Mouse (Mus musculus): Measurements from ENCODE around the gene Whrn.

Gene Whrn

DNA sequence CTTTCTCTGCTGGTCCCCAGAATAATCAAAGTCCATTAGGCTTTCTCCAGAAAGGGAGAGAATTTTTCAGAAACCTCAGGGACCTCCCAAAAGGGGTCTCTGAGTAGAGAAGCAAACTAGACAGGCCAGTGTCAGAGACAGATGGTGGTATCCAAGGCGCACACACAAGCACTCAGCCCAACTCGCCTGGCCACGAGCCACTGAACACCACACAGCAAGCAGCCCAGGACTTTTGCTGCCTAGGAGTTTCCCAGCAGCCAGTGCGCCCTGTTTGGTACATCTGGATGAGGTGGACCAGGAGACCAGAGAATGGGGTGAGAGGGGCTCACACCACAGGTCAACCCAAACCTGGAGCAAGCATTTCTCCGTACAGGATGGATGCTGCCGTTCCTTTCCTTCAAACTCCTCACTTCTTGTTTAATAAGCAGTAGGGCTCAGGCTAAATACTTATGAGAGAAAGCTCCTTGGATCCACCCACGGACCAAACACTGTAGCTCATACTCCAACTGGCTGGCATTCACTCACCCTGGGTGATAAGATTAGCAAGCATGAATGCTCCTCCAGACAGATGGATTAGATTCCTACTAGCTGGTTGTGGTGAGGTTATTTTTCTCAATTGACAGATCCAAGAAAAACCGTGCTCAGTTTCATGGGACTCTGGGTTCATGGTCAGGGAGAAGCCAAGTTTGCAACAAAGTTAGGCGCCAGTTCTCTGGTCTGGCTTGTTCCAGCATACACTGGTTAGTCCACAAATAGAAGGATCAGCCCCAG lies 2.3 kb downstream of the Whrn start:
- DNase-seq (ENCODE audit: low spot score), result no peak

DNA sequence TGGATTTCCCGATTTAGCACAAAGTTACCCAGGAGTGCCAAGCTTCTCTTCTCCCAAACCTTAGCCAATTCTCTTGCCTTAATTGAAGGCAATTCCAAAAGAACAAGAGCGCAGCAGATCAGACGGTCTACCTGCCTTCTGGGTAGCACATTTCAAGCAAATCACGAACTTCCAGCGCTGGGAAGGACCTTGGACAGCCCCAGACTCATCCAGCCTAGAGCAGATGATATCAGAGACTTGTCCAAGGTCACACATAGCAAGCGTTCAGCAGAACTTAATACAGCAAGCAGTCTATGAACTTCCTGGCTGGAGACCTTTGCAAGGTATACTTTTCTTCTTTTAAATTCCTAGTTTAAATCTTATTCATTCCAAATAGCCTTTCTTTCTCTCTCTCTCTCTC lies 4.3 kb downstream of the Whrn start:
- no peak for DNase-seq (ENCODE audit: low spot score)

DNA sequence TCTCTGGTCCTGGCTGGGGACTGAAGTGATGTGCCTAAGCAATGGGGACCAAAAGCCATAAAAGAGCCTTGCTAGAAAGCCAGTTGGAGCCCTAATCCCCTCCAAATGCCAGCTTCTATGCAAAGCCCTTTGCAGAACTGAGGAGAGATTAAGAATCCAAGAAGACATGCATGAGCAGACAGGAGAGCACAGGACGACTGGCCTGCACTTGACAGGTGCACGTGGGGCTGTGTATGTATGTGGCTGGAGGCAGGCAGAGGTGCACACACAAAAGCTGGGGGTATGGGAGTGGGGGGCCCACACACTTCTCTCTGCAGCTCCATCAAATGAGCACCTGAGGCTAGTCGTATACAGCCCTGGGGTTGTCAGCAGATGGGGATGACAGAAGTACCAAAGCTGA lies 5.6 kb downstream of the Whrn start:
- DNase-seq (ENCODE audit: low spot score), result no peak

DNA sequence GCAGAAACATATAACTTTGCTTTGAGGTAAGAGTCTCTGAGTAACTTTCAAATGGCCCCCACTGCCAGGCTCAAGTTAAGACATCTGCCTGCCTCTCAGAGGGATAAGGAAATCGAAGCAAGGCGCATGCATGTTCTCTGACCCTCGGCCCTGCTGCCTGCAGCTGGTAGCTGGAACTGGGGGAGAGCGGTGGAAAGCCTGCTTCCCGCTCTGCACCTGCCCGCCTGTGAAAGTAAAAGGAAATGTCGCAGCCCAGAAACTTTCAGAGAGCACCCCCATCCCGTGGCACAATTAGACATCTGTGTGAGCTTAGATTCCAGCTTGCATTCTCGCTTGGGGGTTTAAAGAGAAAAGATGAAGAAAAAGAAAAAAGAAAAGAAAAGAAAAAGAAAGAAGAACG lies 6.1 kb downstream of the Whrn start:
- DNase-seq (ENCODE audit: low spot score), result no peak

DNA sequence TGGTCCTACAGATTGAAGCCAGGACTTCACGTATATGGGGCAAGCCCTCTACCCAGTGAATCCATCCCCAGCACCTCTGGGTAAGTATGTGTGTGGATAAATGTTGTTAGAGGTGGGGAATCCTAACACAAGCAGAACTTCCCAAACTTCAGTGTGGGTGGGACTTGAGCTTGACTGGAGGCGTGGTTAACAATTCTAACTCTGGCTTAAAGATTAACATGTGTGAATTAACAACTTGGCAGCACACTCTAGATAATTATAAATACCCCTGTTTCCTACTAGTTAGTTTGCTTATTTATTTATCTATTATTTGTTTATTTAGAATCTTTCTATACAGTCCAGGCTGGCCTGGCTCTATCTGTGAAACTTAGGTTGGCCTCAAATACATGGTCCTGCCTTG lies 7.9 kb downstream of the Whrn start:
- no peak for DNase-seq (ENCODE audit: low spot score)

DNA sequence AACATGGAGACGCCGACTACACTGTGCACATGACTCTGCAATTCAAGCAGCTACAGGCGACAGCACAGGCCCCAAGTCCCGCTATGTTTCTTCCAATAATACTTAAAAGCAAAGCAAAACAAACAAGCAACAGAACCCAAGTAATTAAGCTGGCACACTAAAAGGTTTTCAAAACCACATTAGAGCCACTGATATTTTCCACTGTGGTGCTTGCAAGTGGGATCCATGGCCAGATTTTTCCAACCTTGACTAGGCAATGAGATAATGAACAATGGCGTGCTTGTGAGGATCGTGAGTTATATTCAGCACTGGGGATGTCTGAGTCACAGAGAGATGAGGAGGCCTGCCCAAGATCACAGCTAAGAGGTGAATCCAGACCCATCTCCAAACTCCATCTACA lies 8.5 kb downstream of the Whrn start:
- no peak for DNase-seq (ENCODE audit: low spot score)

DNA sequence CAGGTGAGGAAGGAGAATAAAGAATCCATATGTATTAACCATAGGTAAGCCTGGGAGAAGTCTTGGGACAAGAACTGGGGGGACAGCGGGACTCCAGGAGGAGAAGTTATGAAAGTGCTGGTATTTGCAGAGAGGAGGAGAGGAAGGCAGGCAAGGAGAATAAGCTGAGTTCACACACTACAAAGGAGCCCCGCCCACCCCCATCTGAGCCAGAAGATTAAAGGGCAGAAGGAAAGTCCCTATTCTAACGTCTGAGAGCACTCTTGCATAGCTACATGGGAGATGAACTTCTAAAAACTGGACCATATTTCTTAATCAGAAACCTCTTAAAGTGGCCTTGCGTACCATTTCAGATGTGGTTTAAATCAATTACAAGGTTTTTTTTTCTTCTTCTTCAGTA lies 9.3 kb downstream of the Whrn start:
- DNase-seq (ENCODE audit: low spot score), result no peak

DNA sequence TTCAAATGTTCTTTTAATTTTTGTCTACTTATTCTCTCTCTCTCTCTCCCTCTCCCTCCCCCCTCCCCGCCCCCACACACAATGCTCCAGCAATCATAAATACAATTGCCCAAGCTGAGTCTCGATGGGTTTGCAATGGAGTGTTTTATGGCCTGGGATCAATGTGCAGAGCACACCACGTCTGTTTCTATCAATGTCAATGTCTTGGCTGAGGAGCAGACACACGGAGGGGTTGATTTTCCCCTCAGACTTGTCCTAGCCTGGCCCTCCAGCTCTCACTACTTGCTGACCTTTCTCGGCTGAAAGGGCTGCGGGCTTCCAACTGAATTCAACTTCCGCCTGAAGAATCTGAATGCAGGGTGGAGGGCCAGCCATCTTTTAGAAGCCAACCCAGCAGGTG lies 12.1 kb downstream of the Whrn start:
- DNase-seq (ENCODE audit: low spot score), result no peak

DNA sequence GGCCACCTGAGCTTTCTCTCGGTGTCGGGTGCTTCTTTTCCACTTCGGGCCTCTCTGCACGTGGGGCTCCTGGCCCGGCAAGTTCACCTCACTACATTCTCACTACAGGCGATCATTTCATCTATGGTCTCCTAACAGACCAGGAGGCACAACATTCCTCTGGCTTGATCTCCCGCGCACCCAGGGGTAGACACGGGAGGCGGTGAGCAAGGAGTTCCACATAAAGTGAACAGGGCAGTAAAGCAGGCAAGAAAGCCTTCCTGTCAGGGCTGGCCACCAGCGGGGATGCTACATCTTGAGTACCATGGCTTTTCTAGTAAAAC lies 15.0 kb downstream of the Whrn start:
- DNase-seq (ENCODE audit: low spot score), result no peak

DNA sequence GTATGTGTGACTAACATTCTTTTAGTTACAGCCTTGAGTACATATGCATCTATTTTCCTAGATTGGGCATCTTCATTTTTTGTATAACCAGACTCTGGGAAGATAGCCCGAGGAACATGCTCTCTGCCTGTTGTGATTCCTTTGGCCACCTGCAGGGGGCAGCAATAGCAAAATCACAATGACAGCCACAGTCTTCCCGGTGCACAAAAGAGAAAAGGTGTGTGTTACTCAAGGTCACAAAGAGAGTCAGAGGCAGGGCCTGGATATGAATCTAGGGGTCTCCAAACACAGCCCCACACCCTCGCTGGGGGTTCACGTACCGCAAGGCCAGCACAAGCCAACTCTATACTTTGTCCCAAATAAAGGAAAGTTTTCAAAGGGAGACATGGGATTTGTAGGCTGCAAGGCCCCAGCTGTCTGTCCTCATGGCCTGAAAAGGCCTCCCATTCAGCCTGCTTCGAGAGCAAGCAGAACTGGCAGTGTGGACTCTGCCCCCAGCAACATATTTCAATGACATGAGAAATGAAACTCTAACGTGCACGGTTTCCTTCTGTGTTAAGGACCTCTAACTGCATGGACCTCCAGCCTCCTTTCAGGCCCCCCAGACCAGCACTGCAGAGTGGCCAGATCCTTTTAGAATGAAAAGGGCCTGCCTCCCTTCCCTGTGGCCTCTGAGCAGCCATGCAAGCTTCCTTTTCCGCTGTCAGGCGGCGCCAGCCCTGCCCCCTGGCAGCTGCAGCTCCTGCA lies 15.5 kb downstream of the Whrn start:
- DNase-seq (ENCODE audit: low spot score), result no peak

DNA sequence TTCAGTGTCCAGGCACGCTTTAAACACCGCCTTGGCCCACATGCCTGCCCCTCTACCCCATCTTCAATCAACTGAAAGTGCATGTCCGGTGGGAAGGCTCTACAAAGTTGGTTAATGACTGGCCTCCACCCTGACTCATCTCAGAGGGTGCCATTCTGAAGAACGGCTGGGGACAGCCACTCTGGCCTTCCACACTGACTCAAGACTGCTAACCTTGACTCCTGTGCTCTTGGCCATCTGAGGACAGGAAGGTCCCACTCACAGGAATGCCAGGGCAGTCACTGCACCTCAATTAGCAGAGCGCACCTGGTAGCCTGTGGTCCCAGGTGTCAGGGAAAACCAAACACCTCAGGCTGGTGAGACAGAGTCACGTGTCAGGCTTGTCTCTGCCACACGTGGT lies 17.8 kb downstream of the Whrn start:
- DNase-seq (ENCODE audit: low spot score), result no peak

DNA sequence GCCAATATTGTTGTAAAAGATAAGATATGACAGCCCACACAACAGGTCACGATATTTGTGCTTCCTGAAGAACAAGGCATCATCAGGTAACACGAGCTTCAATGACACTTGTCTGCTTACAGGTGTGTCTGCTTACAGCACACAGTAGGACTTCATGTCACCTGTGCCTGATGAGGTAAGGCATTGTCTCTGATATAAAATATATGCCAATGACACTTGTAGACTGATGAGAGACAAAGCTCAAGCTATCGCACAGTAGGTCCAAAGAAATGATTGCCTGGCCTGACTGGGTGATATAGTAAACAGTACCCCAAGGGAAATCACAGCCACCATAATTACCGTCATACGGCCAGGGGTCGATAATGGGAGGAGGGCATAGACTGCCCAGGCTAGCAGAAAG lies 18.9 kb downstream of the Whrn start:
- no peak for DNase-seq (ENCODE audit: low spot score)

DNA sequence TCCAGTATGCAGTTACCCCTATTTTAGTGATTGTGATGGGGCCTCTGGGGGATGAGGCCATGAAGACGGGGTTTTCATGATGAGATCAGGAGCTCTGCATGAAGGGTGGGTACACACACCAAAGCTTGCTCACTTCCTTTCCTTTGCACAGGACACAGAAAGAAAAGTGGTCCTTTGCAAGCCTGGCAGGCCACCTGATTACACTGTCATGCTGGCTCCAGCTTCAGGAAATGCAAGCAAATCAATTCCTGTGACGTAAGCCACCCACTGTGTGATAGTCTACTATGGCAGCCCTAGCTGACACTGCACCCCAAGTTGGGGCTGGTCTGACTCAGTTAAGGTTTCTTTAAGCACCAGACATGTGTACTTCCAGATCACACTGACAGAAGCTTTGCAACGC lies 20.6 kb downstream of the Whrn start:
- no peak for DNase-seq (ENCODE audit: low spot score)

DNA sequence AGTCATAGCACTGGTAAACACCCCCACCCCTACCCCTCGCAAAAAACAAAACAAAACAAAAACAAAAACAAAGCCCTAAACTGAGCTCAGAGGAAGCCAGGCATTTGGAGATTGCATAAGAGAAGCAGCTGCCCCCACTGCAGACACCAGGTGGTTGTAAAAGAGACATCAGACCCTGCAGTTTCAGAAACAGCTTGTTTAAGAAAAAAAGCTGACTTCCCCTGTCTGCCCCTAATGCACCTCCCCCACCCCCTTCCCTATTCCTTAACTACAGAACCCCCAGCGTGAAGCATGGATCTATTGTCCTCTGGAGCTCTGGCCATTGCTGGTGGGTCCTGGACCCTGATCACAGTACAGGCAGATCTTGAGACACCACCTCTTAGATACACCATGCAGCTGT lies 21.4 kb downstream of the Whrn start:
- DNase-seq (ENCODE audit: low spot score), result no peak

DNA sequence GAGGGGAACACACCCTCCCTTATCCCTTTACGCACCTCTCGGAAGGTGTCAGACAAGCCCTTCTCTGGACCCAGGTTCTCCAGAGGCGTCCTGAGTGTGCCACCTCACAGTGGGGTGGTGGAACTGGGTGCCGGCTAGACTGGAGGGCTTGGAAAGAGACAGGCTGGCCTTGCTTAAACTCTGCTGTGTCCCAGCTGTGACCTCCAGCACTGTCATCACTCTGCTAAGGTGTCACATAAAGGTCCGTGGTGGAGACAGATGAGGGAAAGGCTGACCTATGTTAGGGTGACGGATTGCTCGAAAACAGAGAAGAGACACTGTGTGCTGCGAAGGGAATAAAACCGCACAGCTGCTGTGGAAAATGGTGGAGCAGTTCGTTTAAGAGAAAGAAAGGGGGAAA lies 28.5 kb downstream of the Whrn start:
- DNase-seq (ENCODE audit: low spot score), result no peak

DNA sequence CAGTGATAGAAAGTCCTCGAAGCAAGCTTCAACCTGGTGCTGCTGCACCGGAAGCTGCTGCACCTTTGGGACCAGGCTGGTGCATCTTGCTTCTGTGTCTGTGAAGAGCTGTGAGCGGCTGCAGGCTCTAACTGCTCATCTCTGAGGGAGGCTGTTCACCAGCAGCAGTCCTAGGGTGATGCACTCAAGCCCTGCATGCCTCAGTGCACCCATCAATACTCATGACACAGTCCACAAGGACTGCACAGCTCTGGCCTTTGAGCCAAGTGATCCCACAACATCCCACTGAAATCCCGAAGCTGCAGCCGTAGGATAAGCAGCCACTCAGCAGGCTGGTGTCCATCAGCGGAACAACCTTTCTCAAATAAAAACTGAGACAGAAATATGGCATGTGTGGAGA lies 29.6 kb downstream of the Whrn start:
- no peak for DNase-seq (ENCODE audit: low spot score)

DNA sequence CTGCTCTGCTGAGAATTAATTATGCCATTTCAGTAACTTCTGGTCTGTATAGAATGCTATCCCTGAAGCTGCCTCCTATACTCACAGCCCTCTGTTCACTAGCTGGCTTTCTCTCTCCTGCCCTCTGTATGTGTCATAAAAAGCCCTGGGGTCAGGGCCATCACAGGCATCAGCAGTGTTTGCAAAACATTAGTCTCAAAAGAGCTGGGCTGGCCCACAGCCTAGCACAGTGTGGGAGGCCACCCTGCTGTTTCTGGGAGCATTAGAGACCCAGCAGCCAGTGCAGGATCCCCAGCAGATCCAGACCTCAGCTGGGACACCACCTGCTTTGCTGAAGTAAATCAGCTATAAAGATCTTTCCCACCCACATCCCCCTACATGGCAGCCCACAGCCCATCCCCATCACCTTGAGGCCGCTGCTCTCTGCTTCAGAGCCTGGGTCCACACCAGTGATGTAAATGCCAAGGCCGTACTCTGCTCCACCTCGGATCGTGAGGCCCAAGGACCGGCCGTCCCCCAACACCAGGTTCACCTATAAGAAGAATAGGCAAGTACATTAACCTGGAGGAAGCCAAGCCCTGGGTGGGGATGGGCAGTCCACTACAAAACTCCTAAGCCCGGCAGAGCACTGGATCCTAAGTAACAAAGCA lies 34.8 kb downstream of the Whrn start:
- no peak for DNase-seq (ENCODE audit: low spot score)

DNA sequence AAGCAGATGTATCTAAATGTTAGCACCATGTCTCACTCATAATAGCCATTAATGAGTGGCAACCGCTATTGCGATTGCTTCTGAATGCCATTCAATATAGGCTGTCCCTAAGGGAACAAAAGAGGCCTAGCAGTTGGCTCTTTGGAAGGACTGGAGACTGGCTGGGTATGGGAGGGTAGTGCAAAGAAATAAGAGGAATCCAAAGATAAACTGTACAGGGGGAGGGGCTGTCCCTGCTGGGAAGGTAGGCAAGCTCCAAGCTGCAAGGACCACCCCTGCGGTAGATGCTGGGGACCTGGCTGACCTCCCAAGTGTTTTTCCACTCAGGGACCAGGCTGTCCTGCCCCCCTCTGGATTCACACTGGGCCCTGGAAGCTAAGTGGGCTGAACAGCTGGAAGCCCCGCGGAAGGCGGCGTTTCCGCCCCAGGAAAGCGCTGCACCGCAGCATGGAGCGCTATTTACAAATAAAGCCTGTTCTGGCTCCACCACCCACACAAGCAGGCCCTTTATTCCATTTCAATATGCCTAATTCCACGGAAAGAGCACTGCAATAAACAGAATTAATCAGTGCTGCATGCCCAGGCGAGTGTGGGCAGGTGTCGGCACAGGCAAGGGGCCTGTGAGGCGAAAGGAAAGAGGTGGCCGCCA lies 36.5 kb downstream of the Whrn start:
- DNase-seq (ENCODE audit: low spot score), result no peak

DNA sequence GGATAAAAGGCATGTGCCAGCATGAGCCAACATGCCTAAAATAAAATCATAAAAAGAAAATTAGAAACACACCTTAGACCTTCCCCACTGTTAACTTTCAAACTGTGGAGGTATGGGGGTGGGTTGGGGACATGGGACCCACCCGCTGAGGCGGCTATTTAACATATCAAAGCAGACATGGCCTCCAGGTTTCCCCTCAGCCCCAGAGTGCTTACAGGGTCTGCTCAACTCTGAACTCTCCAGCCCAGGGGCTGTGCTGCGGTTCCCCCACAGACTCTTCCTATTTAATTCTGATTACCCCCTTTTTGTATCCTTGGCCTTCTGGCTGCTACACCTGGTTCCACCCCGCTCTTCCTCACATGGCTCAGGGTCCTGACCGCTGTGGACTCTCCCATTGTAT lies 39.2 kb downstream of the Whrn start:
- no peak for DNase-seq (ENCODE audit: low spot score)

DNA sequence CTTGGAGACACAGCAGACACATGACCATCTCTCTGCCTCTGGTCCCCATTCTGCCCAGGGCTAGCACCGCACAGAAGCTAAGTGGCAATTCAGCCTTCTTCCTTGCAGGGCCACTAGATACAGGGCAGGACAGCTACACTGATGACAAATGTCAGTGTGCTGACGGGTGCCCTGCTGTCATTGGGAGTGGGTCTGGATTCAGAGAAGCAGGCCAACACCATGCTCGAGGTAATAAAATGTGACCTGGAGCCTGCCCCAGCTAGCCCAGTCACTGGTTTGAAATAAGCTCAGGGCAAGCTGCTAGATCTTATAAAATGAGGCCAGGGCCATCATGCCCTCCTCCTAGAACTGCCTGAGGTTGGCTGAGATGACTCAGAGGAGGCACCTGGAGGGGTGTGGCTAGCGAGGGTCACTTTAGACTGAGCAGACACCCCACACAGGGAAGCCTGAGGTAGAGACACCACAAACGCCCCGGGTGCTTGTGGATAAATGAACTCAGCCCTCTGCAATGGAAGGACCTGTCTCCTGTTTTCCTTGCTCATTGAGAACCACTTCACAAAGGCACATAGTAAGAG lies 41.8 kb downstream of the Whrn start:
- no peak for DNase-seq (ENCODE audit: low spot score)

DNA sequence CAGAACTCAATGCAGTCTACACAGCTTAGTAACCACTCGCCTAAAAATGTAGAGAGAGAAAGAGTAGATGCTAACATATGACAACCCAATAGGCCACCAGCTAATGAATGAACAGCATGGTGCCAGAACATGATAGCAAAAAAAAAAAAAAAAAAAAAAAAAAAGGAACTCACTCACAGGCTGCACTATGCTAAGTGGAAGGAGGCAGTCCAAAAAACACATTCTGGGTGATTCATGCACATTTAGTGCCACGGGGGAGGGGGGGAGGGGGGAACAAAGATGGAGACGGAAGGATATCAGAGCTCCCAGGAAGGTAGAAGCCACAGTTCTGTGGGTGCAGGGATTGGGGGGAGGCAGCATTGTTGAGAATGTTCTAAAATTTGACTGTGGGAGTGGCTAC lies 43.2 kb downstream of the Whrn start:
- no peak for DNase-seq (ENCODE audit: low spot score)

DNA sequence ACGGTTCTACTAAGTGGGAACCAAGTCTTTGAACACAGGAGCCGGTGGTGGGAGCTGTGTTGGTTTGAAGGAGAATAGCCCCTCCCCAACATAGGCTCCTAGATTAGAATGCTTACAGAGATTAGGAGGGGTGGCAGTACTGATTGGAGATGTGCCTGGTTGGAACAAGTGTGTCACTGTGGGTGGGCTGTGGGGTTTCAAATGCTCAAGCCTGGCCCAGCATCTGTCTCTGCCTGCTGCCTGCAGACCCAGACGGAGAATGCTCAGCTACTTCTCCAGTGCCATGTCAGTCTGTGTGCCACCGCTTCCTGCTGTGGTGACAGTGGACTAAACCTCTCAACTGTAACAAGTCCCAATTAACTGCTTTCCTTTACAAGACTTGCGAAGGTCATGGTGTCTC lies 45.2 kb downstream of the Whrn start:
- no peak for DNase-seq (ENCODE audit: low spot score)
